Mouse (Mus musculus) testis, postnatal 14 days (tissue): ENCODE results near the gene Zp3r.
"Not testable (repeated sequence)": the region's sequence is repeated elsewhere in the genome, so short reads cannot be mapped to it uniquely, and the experiment has no call there.

Experiments
- DNase-seq: peaks from one replicate; pipeline ENCODE4 v3.0.0; 2021; ENCODE audit warnings: low spot score

Gene Zp3r

DNA sequence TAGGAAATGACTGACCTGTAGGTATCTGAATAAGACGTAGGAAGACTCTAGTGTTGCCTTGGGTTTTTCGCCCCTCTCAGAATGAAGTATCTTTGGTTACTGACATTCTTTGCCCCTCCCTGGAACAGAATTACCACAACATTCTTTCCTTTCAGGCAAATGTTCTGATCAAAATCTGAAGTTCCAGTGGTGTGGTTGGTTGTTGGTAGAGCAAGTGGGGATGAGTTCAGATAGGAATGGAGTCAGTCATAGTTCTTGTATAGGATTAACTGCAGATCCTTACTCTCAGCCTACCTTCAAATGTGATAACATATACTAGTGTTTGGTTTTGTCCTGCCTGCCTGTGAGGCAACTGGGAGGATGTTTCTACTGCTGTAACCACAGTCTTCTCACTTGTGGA is at the start of gene Zp3r:
TSS of gene Zp3r (minus strand) at position 101 of the 400 bp plus-strand sequence.
- no peak for DNase-seq

DNA sequence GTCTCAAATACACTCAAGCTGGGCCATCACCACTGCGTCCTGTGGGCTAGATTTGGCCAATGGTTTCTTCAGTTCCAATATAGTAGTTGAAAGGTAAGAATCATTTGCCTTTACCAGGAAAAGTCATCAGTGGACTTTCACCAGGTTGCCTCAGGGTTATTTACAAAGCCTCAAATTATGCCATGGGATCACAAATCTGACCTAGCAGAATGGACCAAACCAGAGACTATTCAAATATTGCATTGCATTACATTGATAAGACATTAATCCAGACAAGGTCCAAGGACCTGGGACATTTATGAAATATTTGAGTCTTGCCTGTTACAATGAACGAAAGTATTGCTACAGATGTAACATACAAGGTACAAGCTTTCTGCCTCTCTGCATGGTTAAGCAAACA is 49.1 kb upstream of the Zp3r start:
- DNase-seq, result no peak

GRCm38 (mm10) chr1:130663576-130663975 is 34.2 kb upstream of the Zp3r start:
- DNase-seq, result not testable (repeated sequence)

- no peak for DNase-seq
These were observed 32.0 kb upstream of the Zp3r start, which contains the start of gene C4bp for GRCm38 (mm10) chr1:130661454-130661853. TSS of gene C4bp (minus strand) at chr1:130661632.

GRCm38 (mm10) chr1:130659641-130660040 is 30.2 kb upstream of the Zp3r start:
- not testable (repeated sequence) for DNase-seq

- DNase-seq, result no peak
These were observed 14.7 kb upstream of the Zp3r start for GRCm38 (mm10) chr1:130644103-130644502.

- DNase-seq, result no peak
These were observed 11.5 kb upstream of the Zp3r start for GRCm38 (mm10) chr1:130640967-130641366.

DNA sequence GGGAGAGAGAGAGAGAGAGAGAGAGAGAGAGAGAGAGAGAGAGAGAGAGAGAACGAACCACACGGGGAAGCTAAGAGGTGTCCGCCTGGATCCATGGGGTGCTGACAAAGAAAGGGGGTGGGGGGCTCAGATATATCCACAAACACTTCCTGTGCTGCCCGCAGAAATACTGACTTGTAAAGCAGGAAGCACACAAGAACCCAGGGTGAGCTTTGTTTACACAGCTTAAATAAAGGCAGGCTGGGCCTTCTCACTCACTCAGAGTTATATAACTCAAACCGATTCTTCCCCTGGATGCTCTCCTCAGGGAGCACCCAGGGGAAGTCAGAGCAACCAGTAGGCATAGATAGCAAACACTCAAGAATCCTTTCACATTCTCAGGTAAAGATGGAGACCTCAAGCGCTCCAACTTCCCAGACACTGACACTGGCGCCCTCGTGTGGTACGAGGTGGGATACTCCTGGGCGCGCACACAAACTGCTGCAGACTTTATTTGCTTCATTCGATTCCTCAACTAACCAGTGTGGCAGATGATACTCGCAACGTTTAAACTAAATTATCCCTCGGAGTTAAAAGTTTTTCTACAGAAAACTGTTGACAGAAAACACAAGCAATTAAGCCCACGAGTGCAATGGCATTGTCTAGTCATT is 4.5 kb upstream of the Zp3r start:
- peak; percentile 68 for DNase-seq

DNA sequence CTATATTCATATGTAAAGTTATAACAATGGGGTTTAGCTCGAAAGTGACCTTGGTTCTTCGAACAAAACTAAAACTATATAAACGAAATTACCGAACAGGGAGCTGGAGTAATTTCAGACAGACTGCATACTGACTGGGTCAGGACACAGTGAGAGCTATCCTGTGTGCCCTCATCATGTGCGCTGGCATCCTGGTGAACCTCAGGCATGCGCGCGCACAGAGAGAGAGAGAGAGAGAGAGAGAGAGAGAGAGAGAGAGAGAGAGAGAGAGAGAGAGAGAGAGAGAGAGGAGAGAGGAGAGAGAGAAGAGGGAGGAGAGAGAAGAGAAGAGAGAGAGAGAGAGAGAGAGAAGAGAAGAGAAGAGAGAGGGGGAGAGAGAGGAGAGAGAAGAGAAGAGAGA is 3.9 kb upstream of the Zp3r start:
- no peak for DNase-seq

DNA sequence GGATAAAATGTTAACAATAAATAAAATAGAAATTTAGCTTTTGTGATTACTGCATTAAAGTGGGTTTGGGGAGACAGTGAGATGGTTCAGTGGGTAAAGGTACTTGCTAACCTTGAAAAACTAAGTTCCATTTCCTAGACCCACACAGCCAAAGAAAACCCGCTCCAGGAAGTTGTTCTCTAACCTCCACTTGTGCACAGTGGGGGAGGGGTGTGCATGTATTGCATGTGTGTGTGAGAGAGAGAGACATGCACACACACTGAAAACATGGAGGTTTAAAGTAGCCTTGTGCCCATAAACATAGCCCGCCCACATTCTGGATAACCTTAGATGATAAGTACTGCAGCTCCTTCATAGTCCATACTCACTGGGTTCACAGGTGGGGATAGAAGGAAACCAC is 33.1 kb downstream of the Zp3r start:
- DNase-seq, result no peak

DNA sequence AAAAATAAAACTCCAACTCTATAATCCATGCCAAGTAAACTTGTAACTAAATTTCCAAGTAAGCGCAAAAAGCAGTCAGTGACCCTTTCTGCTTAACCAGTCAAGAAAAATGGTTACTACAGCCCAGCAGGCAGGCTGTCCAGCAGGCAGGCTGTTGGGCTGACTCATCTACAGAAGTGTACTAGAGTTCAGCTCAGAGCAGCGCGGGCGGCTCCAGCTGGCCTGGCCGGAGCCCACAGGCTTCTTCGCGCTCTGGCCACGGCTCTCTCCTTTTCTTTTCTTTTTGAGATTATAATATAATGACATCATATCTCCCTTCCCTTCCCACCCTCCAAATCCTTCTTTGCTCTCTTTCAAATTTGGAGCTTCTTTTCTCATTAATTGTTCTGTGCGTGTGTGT is 40.8 kb downstream of the Zp3r start:
- DNase-seq, result no peak

GRCm38 (mm10) chr1:130576389-130576788 is 53.0 kb downstream of the Zp3r start:
- DNase-seq, result no peak

DNA sequence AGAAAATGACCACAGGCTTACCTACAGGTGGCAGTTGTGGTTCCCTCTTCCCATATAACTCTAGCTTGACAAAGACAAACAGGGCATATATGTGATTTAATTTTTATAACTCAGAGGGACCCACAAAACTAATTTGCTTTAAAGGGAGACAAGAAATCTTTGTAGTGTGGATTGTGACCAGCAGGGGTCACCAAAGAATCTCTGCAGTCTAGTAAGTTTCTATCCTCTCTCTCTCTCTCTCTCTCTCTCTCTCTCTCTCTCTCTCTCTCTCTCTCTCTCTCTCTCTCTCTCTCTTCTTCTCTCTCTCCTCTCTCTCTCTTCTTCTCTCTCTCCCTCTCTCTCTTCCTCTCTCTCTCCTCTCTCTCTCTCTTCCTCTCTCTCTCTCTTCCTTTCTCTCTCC is 53.5 kb downstream of the Zp3r start:
- no peak for DNase-seq

DNA sequence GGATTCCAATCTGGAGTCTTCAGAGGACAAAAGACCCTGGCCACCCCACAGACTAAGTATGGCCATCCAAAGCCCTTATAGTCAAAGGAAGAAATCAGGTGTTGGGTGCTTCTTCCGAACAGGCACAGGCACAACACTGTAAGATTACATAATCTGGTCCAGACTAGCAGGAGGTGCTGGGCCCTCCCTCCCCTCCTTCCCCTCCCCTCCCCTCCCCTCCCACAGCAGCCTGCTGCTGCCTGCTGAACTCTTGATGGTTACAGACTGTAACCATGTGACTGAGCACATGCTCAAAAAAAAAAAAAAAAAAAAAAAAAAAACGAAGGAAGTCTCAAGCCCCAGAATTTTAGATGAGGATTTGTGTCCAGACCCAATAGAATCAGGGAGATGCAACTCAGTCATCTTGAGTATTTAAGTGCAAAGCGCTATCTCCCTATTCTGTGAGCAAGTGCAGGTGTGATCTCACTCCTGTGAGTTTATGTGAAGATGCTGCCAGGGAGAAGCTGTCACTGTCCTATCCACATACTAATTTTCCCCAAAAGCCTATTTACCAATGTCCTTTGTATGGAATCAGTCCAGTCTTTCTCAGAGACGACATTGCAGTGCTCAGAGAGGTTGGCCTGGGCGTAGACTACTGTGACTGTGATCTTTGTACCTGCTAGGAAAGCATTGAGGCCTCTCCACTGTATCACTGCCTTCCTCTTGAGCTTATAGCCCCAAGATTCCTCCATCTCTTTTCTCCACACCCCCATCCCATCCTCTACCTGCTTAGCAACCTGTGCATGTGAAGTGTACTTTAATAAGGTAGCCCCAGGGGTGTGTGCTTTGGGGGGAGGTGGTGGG is 77.8 kb downstream of the Zp3r start:
- DNase-seq, result no peak

GRCm38 (mm10) chr1:130550242-130551167 is 78.9 kb downstream of the Zp3r start:
- no peak for DNase-seq

GRCm38 (mm10) chr1:130549698-130550097 is 79.7 kb downstream of the Zp3r start:
- DNase-seq, result no peak

DNA sequence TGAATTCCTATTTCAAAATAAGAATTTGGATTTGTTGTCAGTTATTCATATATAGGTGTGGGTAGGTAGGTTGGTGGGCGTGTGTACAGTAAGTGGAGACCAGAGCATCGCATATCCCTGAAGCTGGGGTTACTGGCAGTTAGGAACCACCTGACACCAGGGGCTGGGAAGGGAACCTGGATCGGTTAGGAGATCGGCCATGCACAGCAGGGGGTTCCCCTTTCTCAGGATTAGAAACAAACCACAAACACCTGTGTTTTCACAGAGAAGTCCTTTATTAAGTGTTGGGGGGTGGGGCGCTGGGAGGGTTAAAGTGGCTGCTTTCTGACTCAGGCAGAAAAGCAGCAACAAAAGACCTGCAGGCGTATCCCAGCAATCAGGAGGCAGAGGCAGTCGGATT is 80.3 kb downstream of the Zp3r start:
- no peak for DNase-seq

GRCm38 (mm10) chr1:130547674-130548429 is 81.6 kb downstream of the Zp3r start:
- peak; percentile 14 for DNase-seq
